Mouse (Mus musculus) hindbrain, embryonic 14.5 days (tissue): ENCODE results near the gene Dcun1d2. TPM values are rescaled to one million over a fixed set of nuclear protein-coding genes. Genes with fewer than 3 reads are reported as not detected.

Experiments
- ATAC-seq: fragments of 200-750 bp; cut with Nextera tagmentation; 2 replicates; pipeline ENCODE4 v1.8.0; 2017; ENCODE audit warnings: moderate number of reproducible peaks, mild to moderate bottlenecking, moderate TSS enrichment, moderate library complexity; ENCODE audit not compliant: low FRiP score
- DNase-seq: peaks from one replicate; pipeline ENCODE4 v3.0.0-alpha.2; 2015; ENCODE audit warnings: low spot score
- H3K27ac ChIP-seq: fragments of 300-500 bp; sonication (generic); 2 replicates; pipeline ENCODE4 v1.5.1; 2014; ENCODE audit warnings: mild to moderate bottlenecking, moderate library complexity
- H3K27me3 ChIP-seq: fragments of 300-500 bp; sonication (generic); 2 replicates; pipeline ENCODE4 v1.6.1; 2014; ENCODE audit warnings: mild to moderate bottlenecking, low read length, mixed read lengths; ENCODE audit not compliant: control insufficient read depth, insufficient read depth
- H3K36me3 ChIP-seq: fragments of 300-500 bp; sonication (generic); replicated peaks from 2 replicates; pipeline ENCODE4 v1.6.1; 2014; ENCODE audit not compliant: control insufficient read depth, insufficient read depth
- H3K4me1 ChIP-seq: fragments of 300-500 bp; sonication (generic); replicated peaks from 2 replicates; pipeline ENCODE4 v1.6.1; 2014; ENCODE audit warnings: antibody characterized with exemption, low read length, mixed read lengths; ENCODE audit not compliant: control insufficient read depth, insufficient read depth
- H3K4me2 ChIP-seq: fragments of 300-500 bp; sonication (generic); replicated peaks from 2 replicates; pipeline ENCODE4 v1.6.1; 2014; ENCODE audit warnings: mild to moderate bottlenecking, moderate library complexity
- H3K4me3 ChIP-seq: fragments of 300-500 bp; sonication (generic); replicated peaks from 2 replicates; pipeline ENCODE4 v1.5.1; 2014; ENCODE audit warnings: mild to moderate bottlenecking, low read length
- H3K9ac ChIP-seq: fragments of 300-500 bp; sonication (generic); 2 replicates; pipeline ENCODE4 v1.6.1; 2014
- H3K9me3 ChIP-seq: fragments of 300-500 bp; sonication (generic); 2 replicates; pipeline ENCODE4 v1.6.1; 2016; ENCODE audit warnings: low read length; ENCODE audit not compliant: control insufficient read depth
- WGBS: fragments of 180-500 bp; shearing (Covaris S2); extraction: QIAGEN DNeasy Blood & Tissue Kit; methylation state at CpG from one replicate; pipeline ENCODE4 v1.1.7; 2014; 5-methylcytosine and 5-hydroxymethylcytosine counted together
- polyA plus RNA-seq: library from polyadenylated mRNA; unstranded; fragments of >200 nt; fragmentation: Nextera tagmentation; extraction: Ambion mirVana; gene quantifications from 2 replicates; pipeline ENCODE4 v1.2.1, GENCODE M21; 2014

The Dcun1d2 gene
- polyA plus RNA-seq, 1 experiment from 2014 or later: 34.1 TPM

DNA sequence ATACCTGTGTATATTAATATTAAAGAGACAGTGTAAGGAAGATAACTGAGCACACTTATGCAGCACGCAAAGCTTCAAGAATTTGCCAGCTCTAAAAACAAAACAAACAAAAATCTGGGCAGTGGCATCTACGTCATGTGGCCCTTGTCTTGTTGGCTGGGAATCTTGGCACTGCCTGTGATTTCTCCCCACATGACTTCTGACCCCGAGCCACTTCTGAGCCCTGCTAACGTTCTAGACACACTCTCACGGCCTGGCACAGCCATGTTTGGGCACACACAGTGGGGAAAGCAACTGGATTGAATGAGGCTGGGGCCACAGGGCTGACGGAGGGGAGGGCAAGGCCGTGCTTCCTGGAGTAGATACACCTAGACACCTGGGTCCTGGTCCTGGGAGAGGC is 47.2 kb downstream of the Dcun1d2 start:
- Histone ChIP-seq H3K4me2 (no peak overlapping the region), H3K4me1 (no peaks in the 10 kb centered on the region), H3K36me3 (no peaks in the 10 kb centered on the region), H3K9me3 (no peaks in the 10 kb centered on the region), H3K9ac (no peak overlapping the region), H3K27me3 (no peaks in the 10 kb centered on the region), H3K4me3 (no peak overlapping the region), H3K27ac (no peak overlapping the region)
- ATAC-seq (no peak), DNase-seq (no peak)
- WGBS: 87% methylated on average over 7 of the region's 7 CpGs

GRCm38 (mm10) chr8:13240055-13240454 is 47.9 kb downstream of the Dcun1d2 start:
- Histone ChIP-seq H3K9me3 (no peaks in the 10 kb centered on the region), H3K27me3 (no peaks in the 10 kb centered on the region), H3K4me1 (no peaks in the 10 kb centered on the region)

DNA sequence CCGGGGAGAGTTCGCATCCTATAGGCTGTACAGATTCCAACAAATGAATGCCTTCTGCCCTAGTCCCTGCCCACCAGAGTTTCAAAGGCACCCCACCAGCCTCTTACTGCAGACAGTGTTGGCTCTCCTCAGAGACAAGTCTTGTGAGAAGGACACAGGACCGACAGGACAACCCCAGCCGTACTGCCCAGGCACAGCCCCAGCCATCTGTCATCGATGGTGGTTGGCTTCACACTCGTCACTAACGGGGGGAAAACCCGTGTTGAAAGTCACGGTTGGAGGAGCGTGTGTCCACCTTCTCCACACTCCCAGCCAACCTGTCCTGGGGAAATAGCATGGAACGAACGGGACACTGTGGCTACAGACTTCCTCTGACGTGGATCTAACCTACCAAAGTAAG is 53.1 kb downstream of the Dcun1d2 start:
- no peak overlapping the region for H3K9ac ChIP-seq

More at GRCm38 (mm10) chr8:13240055-13240454, 47.9 kb downstream of the Dcun1d2 start:
- H3K27ac ChIP-seq: no peak overlapping the region
- no peak for DNase-seq
- H3K36me3 ChIP-seq: no peaks in the 10 kb centered on the region
- H3K9ac ChIP-seq: no peak overlapping the region
- no peak overlapping the region for H3K4me3 ChIP-seq
- WGBS: 92% methylated on average over 9 of the region's 9 CpGs
- no peak for ATAC-seq
- no peak overlapping the region for H3K4me2 ChIP-seq

GRCm38 (mm10) chr8:13230471-13230870 is 57.5 kb downstream of the Dcun1d2 start:
- H3K9me3 ChIP-seq: no peaks in the 10 kb centered on the region
- no peak overlapping the region for H3K4me3 ChIP-seq
- no peak for DNase-seq
- H3K9ac ChIP-seq: no peak overlapping the region
- no peaks in the 10 kb centered on the region for H3K27me3 ChIP-seq
- no peak overlapping the region for H3K4me2 ChIP-seq
- no peaks in the 10 kb centered on the region for H3K4me1 ChIP-seq
- no peak overlapping the region for H3K27ac ChIP-seq
- H3K36me3 ChIP-seq: no peaks in the 10 kb centered on the region
- no peak for ATAC-seq
- WGBS: 93% methylated on average over 4 of the region's 4 CpGs

More for the DNA sequence above, 53.1 kb downstream of the Dcun1d2 start:
- no peaks in the 10 kb centered on the region for H3K27me3 ChIP-seq
- H3K9me3 ChIP-seq: no peaks in the 10 kb centered on the region
- ATAC-seq (no peak), DNase-seq (no peak)
- no peaks in the 10 kb centered on the region for H3K36me3 ChIP-seq
- no peak overlapping the region for H3K4me2 ChIP-seq
- H3K4me1 ChIP-seq: no peaks in the 10 kb centered on the region
- no peak overlapping the region for H3K4me3 ChIP-seq
- H3K27ac ChIP-seq: no peak overlapping the region
- 88% methylated on average over 13 of the region's 13 CpGs for WGBS

DNA sequence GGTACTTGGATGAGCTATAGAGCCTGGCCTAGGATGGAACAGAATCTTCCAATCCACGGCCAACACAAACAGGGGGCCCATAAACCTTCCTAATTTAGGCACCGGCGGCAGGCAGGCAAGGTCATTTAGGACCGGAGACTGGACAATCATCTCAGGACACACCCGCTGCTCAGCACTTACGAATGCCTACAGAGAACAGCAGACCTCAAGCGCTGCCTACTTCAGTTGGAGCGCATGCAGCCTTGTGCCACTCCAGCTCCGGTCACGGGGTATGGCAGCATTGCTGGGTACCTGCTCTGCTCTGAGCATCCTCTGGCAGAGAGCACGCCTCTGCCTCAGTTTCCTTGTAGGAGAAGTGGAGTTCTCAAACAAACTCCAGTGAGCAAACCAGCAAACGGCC is 58.1 kb downstream of the Dcun1d2 start:
- 91% methylated on average over 12 of the region's 12 CpGs for WGBS
- Histone ChIP-seq H3K9ac (no peak overlapping the region), H3K36me3 (no peaks in the 10 kb centered on the region), H3K9me3 (no peaks in the 10 kb centered on the region), H3K4me3 (no peak overlapping the region), H3K4me2 (no peak overlapping the region), H3K27me3 (no peaks in the 10 kb centered on the region), H3K4me1 (no peaks in the 10 kb centered on the region), H3K27ac (no peak overlapping the region)
- DNase-seq (no peak), ATAC-seq (no peak)

DNA sequence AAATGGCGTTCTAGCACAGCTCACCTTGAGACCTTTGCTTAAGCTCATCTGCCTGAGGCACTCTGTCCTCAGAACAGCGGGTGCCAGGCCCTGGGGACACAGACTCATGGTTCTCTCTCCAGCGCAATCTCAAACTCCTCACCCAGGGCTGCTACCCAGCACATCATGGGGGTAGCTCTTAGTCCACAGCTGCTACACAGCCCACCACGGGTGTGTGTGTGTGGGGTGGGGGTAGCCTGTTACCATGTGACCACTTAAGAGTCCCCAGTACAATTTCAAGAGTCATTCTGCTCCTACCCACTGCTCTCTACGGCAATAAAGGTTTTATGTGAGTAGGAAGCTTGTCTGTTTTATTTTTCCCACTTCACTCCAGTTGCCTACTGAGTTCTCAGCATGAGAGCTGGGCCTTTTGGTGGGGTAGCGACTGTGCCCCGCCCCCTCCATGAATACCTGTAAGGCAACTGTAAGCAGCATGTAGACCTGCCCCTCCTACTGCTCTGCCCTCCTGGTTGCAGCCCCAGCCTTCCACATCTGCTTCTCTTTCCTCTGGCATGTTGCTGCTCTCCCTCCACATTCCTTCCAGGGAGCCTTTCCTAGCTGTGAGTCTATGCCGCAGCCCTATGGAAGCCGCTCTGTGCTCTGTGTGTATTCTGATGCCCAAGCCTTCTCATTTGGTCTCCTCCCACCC is 58.9 kb downstream of the Dcun1d2 start:
- Histone ChIP-seq H3K27me3 (no peaks in the 10 kb centered on the region), H3K4me2 (no peak overlapping the region), H3K9ac (no peak overlapping the region), H3K36me3 (no peaks in the 10 kb centered on the region), H3K9me3 (no peaks in the 10 kb centered on the region), H3K4me3 (no peak overlapping the region), H3K27ac (no peak overlapping the region), H3K4me1 (no peaks in the 10 kb centered on the region)
- ATAC-seq (no peak), DNase-seq (no peak)
- 57% methylated on average over 9 of the region's 9 CpGs for WGBS

DNA sequence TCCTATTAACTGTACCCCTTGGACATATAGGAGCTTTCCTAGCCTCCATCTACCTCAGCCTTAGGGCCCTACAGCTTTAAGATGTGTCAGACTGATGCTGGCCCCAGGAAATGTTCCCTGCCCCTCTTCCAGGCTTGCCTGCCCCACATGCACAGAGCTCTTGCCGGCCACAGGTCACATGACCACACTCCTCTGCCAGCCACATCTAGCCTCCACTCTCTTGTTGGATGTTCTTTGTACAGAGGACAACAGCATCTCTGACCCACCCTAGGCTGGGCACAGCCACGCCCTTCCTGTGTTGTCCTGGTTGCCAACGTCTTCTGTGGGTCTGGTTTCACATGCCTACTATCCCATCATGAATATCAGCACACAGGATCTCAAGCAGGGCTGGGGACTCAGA is 60.7 kb downstream of the Dcun1d2 start:
- no peak for DNase-seq
- no peaks in the 10 kb centered on the region for H3K9me3 ChIP-seq
- no peaks in the 10 kb centered on the region for H3K36me3 ChIP-seq
- H3K27me3 ChIP-seq: no peaks in the 10 kb centered on the region
- no peak overlapping the region for H3K9ac ChIP-seq
- H3K27ac ChIP-seq: no peak overlapping the region
- 79% methylated on average over 3 of the region's 3 CpGs for WGBS
- H3K4me2 ChIP-seq: no peak overlapping the region
- no peaks in the 10 kb centered on the region for H3K4me1 ChIP-seq
- no peak overlapping the region for H3K4me3 ChIP-seq
- ATAC-seq: no peak

GRCm38 (mm10) chr8:13226288-13226687 is 61.6 kb downstream of the Dcun1d2 start:
- H3K36me3 ChIP-seq: no peaks in the 10 kb centered on the region
- ATAC-seq: peak; percentile 24; the same call in 1 of the 2 replicates
- no peak overlapping the region for H3K4me3 ChIP-seq
- 30% methylated on average over 6 of the region's 6 CpGs for WGBS
- H3K27me3 ChIP-seq: no peaks in the 10 kb centered on the region
- no peaks in the 10 kb centered on the region for H3K4me1 ChIP-seq
- DNase-seq: no peak
- H3K4me2 ChIP-seq: no peak overlapping the region
- H3K9me3 ChIP-seq: no peaks in the 10 kb centered on the region
- no peak overlapping the region for H3K9ac ChIP-seq
- H3K27ac ChIP-seq: no peak overlapping the region

DNA sequence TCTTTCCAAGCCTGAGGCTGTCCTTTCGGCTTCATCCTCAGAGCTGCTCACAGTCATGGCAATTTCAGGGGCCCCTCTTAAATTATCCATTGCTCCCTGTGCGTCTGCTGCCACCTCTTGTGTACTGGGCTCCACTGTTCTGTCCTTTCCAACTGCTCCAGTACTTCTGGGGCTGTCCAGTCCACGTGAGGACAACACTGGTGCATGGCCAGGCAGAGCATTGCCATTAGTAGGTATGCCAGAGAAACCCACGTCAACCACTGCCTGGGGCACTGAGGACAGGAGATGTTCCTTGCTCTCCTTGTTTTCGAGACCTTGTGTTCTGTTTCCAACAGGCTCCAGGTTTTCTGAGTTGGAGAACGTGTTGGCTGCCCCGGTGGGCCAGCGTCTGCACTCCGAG is 63.5 kb downstream of the Dcun1d2 start:
- ATAC-seq (no peak), DNase-seq (no peak)
- no peak overlapping the region for H3K4me3 ChIP-seq
- no peak overlapping the region for H3K9ac ChIP-seq
- WGBS: 87% methylated on average over 9 of the region's 9 CpGs
- H3K9me3 ChIP-seq: no peaks in the 10 kb centered on the region
- no peaks in the 10 kb centered on the region for H3K4me1 ChIP-seq
- H3K27ac ChIP-seq: no peak overlapping the region
- H3K36me3 ChIP-seq: no peaks in the 10 kb centered on the region
- H3K4me2 ChIP-seq: no peak overlapping the region
- no peaks in the 10 kb centered on the region for H3K27me3 ChIP-seq

DNA sequence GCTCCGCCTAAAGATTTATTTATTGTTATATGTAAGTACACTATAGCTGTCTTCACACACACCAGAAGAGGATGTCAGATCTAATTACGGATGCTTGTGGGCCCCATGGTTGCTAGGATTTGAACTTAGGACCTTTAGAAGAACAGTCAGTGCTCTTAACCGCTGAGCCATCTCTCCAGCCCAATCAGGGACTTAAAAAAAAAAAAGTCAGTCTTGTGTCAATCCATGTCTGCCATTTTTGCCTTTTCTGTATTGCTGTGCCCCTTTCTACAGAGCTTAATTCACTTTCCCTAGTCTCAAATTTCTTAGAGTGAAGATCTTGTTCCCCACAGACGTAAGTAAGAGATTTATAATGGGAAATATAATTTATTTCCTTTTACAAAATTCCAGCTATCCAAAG is 69.5 kb downstream of the Dcun1d2 start:
- Histone ChIP-seq H3K27ac (no peak overlapping the region), H3K4me2 (no peak overlapping the region), H3K4me3 (no peak overlapping the region), H3K27me3 (no peaks in the 10 kb centered on the region), H3K9me3 (no peaks in the 10 kb centered on the region), H3K36me3 (no peaks in the 10 kb centered on the region), H3K4me1 (peaks cover 5% of the 10 kb centered on the region), H3K9ac (no peak overlapping the region)
- no peak for ATAC-seq
- 88% methylated on average over 4 of the region's 4 CpGs for WGBS
- no peak for DNase-seq
